Mouse (Mus musculus) neural tube, embryonic 13.5 days (tissue): ENCODE measurements at regions not wholly inside any gene's neighbourhood (a gene's known extent, or its start where the extent isn't known, plus 50 kb on each side); places are given as distances from the start of the nearest gene placed in this dataset.

Experiments
- ATAC-seq: fragments of 200-750 bp; cut with Nextera tagmentation; 2 replicates; pipeline ENCODE4 v1.8.0; 2017; ENCODE audit warnings: low read depth, mild to moderate bottlenecking, moderate TSS enrichment, moderate library complexity
- H3K27ac ChIP-seq: fragments of 300-500 bp; sonication (generic); replicated peaks from 2 replicates; pipeline ENCODE4 v1.5.1; 2015; ENCODE audit warnings: moderate library complexity, mild to moderate bottlenecking, inconsistent platforms
- H3K27me3 ChIP-seq: fragments of 300-500 bp; sonication (generic); 2 replicates; pipeline ENCODE4 v1.6.1; 2015; ENCODE audit warnings: mild to moderate bottlenecking, inconsistent platforms
- H3K36me3 ChIP-seq: fragments of 300-500 bp; sonication (generic); 2 replicates; pipeline ENCODE4 v1.6.1; 2015; ENCODE audit warnings: mild to moderate bottlenecking, inconsistent platforms
- H3K4me1 ChIP-seq: fragments of 300-500 bp; sonication (generic); replicated peaks from 2 replicates; pipeline ENCODE4 v1.6.1; 2015; ENCODE audit warnings: inconsistent platforms
- H3K4me2 ChIP-seq: fragments of 300-500 bp; sonication (generic); 2 replicates; pipeline ENCODE4 v1.6.1; 2015; ENCODE audit warnings: inconsistent platforms, mild to moderate bottlenecking, moderate library complexity
- H3K4me3 ChIP-seq: fragments of 300-500 bp; sonication (generic); 2 replicates; pipeline ENCODE4 v1.5.1; 2015; ENCODE audit warnings: mild to moderate bottlenecking, inconsistent platforms
- H3K9ac ChIP-seq: fragments of 300-500 bp; sonication (generic); 2 replicates; pipeline ENCODE4 v1.6.1; 2015; ENCODE audit warnings: moderate library complexity, mild to moderate bottlenecking, inconsistent platforms
- H3K9me3 ChIP-seq: fragments of 300-500 bp; sonication (generic); 2 replicates; pipeline ENCODE4 v1.6.1; 2016; ENCODE audit warnings: inconsistent platforms
- WGBS: fragments of 180-500 bp; shearing (Covaris S2); methylation state at CpG from one replicate; pipeline ENCODE4 v1.1.7; 2015; 5-methylcytosine and 5-hydroxymethylcytosine counted together

DNA sequence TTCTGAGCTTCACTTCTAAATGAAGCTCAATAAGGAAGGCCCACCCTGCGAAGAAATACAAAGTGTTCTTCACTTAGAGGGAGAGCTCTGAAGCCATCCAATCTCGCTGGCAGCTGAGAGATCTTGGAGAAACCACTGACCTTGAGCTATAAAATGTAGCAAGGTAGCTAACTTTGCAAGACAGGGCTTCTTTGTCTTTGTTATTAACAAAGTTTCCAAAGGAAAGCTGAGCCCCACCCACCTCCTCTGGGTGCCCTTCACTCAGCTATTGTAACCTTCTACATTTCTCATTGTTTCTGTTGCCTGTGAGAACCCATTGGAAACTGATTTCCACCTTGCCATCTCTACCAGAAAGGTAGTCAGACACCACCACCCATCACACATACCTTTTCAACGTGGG is 57.2 kb upstream of the Usp9x start:
- H3K4me1 ChIP-seq: no peaks in the 10 kb centered on the region
- H3K9me3 ChIP-seq: no peaks in the 10 kb centered on the region
- ATAC-seq: no peak
- H3K4me3 ChIP-seq: no peak overlapping the region
- H3K27me3 ChIP-seq: no peaks in the 10 kb centered on the region
- WGBS: 59% methylated on average over 3 of the region's 3 CpGs
- H3K4me2 ChIP-seq: no peak overlapping the region
- no peak overlapping the region for H3K27ac ChIP-seq
- H3K36me3 ChIP-seq: no peaks in the 10 kb centered on the region
- H3K9ac ChIP-seq: no peak overlapping the region

DNA sequence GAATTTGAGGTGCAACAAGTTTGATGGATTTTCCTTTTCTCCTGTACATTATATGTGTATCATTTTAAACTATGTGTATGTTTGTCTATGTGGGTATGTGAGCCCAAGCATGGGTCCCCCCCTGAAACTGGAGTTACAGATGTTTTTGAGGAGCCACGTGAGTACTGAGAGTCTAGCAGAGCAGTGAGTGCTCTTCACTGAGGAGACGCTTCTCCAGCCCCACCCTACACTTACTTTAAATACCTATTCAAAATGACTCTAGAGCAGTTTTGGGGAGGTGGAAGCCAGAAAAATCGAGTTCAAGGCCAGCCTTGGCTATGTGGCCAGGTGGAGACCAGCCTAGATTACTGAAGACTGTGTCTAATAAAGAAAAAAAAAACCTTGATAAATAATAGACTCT is 58.2 kb upstream of the Usp9x start:
- H3K4me2 ChIP-seq: no peak overlapping the region
- no peaks in the 10 kb centered on the region for H3K4me1 ChIP-seq
- H3K36me3 ChIP-seq: no peaks in the 10 kb centered on the region
- no peaks in the 10 kb centered on the region for H3K9me3 ChIP-seq
- ATAC-seq: no peak
- H3K27ac ChIP-seq: no peak overlapping the region
- 69% methylated on average over 3 of the region's 3 CpGs for WGBS
- no peak overlapping the region for H3K4me3 ChIP-seq
- H3K27me3 ChIP-seq: no peaks in the 10 kb centered on the region
- no peak overlapping the region for H3K9ac ChIP-seq

- 83% methylated on average over 7 of the region's 7 CpGs for WGBS
Measured at GRCm38 (mm10) chrX:12990777-12991176, 80.5 kb upstream of the Usp9x start.

DNA sequence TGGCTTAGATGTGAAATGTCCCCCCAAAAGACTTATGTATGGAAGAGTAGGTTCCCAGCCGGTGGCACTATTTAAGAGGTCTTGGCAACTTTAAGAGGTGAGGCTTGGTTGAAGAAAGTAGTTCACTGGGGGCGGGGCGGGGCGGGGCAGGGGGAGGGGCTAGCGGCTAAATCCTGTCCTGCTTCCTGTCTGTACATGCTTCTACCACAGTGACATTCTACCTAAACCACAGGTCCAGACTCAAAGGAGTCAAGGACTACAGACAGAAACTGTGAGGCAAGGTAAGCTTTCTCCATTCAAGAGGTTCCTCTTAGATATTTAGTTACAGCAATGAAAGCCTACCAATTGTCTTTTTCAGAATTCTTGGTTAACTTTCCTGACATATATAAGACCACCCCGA is 93.6 kb upstream of the Usp9x start:
- no peaks in the 10 kb centered on the region for H3K9me3 ChIP-seq
- H3K9ac ChIP-seq: no peak overlapping the region
- no peak overlapping the region for H3K4me3 ChIP-seq
- H3K36me3 ChIP-seq: no peaks in the 10 kb centered on the region
- 70% methylated on average over 6 of the region's 6 CpGs for WGBS
- no peak for ATAC-seq
- H3K27ac ChIP-seq: no peak overlapping the region
- no peaks in the 10 kb centered on the region for H3K27me3 ChIP-seq
- H3K4me2 ChIP-seq: no peak overlapping the region
- no peaks in the 10 kb centered on the region for H3K4me1 ChIP-seq

More at GRCm38 (mm10) chrX:12990777-12991176, 80.5 kb upstream of the Usp9x start:
- Histone ChIP-seq H3K4me2 (no peak overlapping the region), H3K27ac (no peak overlapping the region), H3K36me3 (no peaks in the 10 kb centered on the region), H3K9ac (no peak overlapping the region), H3K9me3 (no peaks in the 10 kb centered on the region), H3K4me3 (no peak overlapping the region), H3K27me3 (no peaks in the 10 kb centered on the region), H3K4me1 (no peaks in the 10 kb centered on the region)
- ATAC-seq: no peak

DNA sequence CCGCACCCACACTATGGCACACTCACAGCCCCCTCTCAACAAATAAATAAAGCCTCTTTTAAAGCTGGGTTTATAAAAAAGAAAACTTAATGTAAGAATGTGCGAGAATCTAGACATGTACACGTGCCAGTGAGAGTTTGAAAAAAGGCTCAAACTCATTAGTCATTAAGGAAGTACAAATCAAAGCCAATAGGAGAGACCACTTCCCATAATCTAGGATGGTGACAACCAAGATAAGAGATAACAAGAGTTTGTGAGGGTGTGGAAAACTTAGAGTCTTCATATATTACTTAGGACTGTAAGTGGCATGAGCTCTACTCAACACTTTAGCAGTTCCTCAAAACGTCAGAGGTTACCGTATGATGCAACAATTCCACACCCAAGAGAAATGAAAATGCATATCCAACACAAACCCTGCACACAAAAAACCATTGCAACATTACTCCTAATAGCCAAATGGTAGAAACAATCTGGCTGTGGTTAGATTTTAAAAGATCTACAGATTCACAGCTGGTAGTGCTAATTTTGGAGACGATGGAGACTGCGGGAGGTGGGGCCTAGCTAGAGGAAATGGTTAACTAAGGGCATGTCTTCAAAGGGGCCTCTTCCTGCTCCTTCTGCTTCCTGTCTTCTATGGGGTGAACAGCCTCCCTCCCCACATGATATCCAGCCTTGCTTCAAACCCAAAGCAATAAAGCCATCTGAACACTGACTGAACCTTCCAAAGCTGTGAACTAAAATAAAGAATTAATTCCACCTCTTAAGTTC is 102.1 kb upstream of the Usp9x start:
- no peaks in the 10 kb centered on the region for H3K36me3 ChIP-seq
- H3K27me3 ChIP-seq: no peaks in the 10 kb centered on the region
- no peak overlapping the region for H3K4me2 ChIP-seq
- H3K27ac ChIP-seq: no peak overlapping the region
- 90% methylated on average over 7 of the region's 7 CpGs for WGBS
- no peaks in the 10 kb centered on the region for H3K9me3 ChIP-seq
- H3K9ac ChIP-seq: no peak overlapping the region
- no peak for ATAC-seq
- H3K4me3 ChIP-seq: no peak overlapping the region
- no peaks in the 10 kb centered on the region for H3K4me1 ChIP-seq

DNA sequence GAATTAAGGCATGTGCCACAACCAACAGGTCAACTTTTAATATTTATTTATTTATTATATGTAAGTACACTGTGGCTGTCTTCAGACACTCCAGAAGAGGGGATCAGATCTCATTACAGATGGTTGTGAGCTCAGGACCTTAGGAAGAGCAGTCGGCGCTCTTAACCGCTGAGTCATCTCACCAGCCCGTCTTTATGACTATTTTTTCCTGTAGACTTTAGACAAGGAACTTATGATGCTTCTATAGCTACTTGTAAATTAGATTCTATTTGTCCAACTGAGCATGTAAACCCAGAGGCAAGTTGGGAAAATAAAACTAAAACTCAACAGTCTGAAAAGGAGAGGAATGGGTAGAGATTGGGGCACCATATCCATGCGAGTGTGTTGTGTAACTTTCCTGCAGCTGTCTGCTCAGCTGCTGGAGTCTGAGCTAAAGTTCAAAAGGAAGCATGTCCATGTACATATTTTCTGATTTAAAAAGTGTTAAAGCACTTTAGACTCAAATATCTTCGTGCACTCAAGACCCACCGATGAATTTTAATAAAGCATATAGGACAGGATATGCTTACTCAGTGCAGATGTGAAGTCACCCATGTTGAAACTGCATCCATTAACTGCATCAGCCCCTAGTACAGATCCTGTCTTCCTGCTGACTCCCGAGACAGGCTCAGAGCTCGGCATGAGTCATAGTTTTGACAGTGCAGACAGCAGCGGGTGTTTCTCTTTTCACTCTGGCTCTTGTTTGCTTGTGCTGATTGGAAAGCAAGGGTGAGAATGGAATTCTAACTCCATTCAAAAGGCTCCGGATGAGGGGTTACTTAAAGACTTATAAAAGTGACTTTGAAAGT is 111.6 kb upstream of the Usp9x start:
- Histone ChIP-seq H3K4me3 (no peak overlapping the region), H3K27ac (no peak overlapping the region), H3K9me3 (no peaks in the 10 kb centered on the region), H3K36me3 (no peaks in the 10 kb centered on the region), H3K4me1 (no peaks in the 10 kb centered on the region), H3K9ac (no peak overlapping the region), H3K27me3 (no peaks in the 10 kb centered on the region), H3K4me2 (no peak overlapping the region)
- ATAC-seq: no peak
- WGBS: 73% methylated on average over 11 of the region's 11 CpGs

DNA sequence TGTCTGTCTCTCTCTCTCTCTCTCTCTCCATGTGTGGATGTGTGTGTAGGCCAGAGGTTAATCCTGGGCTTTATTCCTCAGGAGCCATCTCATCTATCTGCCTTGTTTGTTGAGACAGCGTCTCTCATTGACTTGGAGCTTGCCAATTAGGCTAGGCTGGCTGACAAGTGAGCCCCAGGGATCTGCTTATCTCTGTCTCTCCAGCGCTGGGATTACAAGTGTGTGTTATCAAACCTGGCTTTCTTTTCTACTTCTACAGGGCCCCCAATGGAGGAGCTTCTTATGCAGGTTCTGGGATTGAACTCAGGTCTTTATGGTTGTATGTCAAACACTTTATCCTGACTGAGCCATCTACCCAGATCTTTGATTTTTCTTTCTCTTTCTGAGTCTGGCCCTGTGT is 112.4 kb upstream of the Usp9x start:
- H3K27me3 ChIP-seq: no peaks in the 10 kb centered on the region
- no peak overlapping the region for H3K4me3 ChIP-seq
- H3K4me1 ChIP-seq: no peaks in the 10 kb centered on the region
- no peak overlapping the region for H3K4me2 ChIP-seq
- H3K9me3 ChIP-seq: no peaks in the 10 kb centered on the region
- H3K27ac ChIP-seq: no peak overlapping the region
- no peaks in the 10 kb centered on the region for H3K36me3 ChIP-seq
- no peak overlapping the region for H3K9ac ChIP-seq
- WGBS: 62% methylated on average over 2 of the region's 2 CpGs
- no peak for ATAC-seq

GRCm38 (mm10) chrX:12950928-12951660 is 120.2 kb upstream of the Usp9x start:
- WGBS: 70% methylated on average over 5 of the region's 7 CpGs

DNA sequence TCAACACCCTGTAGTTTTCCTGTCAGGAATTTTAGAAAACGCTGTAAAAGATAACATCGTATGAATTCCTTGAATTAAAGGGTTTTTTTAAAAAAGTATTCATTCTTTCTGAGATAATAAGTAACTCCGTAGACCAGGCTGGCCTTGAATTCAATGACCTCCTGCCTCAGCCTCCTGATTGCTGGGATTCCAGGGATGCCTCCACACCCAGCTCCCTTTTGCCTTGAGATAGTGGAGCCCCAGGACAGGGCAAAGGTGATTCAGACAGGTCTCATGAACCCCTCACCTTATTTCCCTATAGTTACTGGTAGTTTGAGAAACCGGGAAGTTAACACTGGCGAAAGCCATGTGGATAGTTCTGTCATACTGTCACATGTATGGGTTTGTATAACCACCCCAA is 128.8 kb upstream of the Usp9x start:
- no peaks in the 10 kb centered on the region for H3K4me1 ChIP-seq
- H3K27ac ChIP-seq: no peak overlapping the region
- H3K9ac ChIP-seq: no peak overlapping the region
- WGBS: 89% methylated on average over 5 of the region's 5 CpGs
- ATAC-seq: no peak
- no peak overlapping the region for H3K4me3 ChIP-seq
- H3K9me3 ChIP-seq: no peaks in the 10 kb centered on the region
- H3K36me3 ChIP-seq: no peaks in the 10 kb centered on the region
- H3K4me2 ChIP-seq: no peak overlapping the region
- 0 out of 2 replicates have a peak, but pooled peaks cover 4% of the 10 kb centered on the region for H3K27me3 ChIP-seq

More at GRCm38 (mm10) chrX:12950928-12951660, 120.2 kb upstream of the Usp9x start:
- Histone ChIP-seq H3K27me3 (no peaks in the 10 kb centered on the region), H3K4me2 (no peak overlapping the region), H3K27ac (no peak overlapping the region), H3K36me3 (no peaks in the 10 kb centered on the region), H3K9ac (no peak overlapping the region), H3K4me1 (no peaks in the 10 kb centered on the region), H3K9me3 (no peaks in the 10 kb centered on the region), H3K4me3 (no peak overlapping the region)
- no peak for ATAC-seq

DNA sequence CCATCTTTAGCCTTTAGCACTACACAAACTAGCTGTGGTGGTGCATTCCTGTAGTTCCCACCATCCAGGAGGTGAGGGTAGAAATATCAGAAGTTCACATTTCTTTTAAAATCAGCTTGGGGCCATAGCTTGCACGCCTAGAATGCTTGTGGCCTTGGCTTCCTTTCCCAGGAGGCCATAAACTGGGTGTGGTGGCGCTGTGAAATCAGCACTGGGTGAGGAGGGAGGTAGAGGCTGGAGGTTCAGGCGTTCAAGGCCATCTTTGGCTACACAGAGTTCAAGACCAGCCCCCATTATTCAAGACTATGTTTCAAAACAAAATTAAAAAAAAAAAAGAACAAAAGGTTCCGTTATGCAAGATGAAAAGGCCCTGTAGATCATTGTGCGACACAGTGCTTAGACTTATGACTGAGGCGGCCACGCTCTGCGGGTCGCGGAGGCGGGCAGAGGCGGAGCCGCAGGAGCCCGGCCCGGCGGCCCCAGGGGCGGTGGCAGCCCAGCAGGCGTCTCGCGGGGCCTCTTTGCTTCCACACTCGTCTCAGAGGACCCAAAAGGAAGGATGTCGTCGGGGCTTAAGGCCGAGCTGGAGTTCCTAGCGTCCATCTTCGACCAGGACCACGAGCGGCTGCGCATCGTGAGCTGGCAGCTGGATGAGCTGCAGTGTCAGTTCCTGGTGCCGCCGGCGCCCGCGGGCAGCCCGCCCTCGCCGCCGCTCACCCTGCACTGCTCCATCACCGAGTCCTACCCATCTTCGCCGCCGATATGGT is 134.7 kb upstream of the Usp9x start:
- peak overlapping the region; percentile 58 for H3K4me2 ChIP-seq
- H3K9ac ChIP-seq: peak overlapping the region; percentile 64
- ATAC-seq: peak; percentile 89
- WGBS: 11% methylated on average over 39 of the region's 43 CpGs
- H3K4me1 ChIP-seq: no peaks in the 10 kb centered on the region
- H3K4me3 ChIP-seq: peak overlapping the region; percentile 42
- H3K36me3 ChIP-seq: no peaks in the 10 kb centered on the region
- H3K27me3 ChIP-seq: 0 out of 2 replicates have a peak, but pooled peaks cover 4% of the 10 kb centered on the region
- no peaks in the 10 kb centered on the region for H3K9me3 ChIP-seq
- no peak overlapping the region for H3K27ac ChIP-seq

- Histone ChIP-seq H3K4me2 (no peak overlapping the region), H3K27me3 (0 out of 2 replicates have a peak, but pooled peaks cover 4% of the 10 kb centered on the region), H3K36me3 (no peaks in the 10 kb centered on the region), H3K9ac (no peak overlapping the region), H3K4me3 (no peak overlapping the region), H3K4me1 (no peaks in the 10 kb centered on the region), H3K9me3 (no peaks in the 10 kb centered on the region), H3K27ac (no peak overlapping the region)
- 87% methylated on average over 4 of the region's 4 CpGs for WGBS
- ATAC-seq: no peak
Measured at GRCm38 (mm10) chrX:12933294-12933807, 137.9 kb upstream of the Usp9x start.
